In the genomic region with DNA sequence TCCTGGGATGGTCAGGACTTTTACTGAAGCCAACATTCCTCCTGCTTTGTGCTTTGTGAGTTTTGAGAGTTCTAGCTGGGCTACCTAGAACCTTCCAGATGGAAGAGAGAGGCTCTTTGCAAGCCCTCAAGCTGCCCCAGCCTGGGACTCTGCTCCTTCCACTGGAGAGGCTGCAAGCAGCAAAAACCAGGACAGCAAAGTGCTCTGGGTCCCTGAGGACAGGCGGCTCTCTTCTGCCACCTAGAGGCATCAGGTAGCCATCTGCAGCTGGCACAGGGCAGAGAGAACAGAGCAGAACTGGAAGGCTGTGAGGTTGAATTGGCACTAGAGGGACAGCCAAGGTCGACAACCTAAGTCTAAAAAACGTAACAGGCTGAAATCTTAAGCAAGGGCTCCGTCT, we compare ENCODE assay signal across 10 mouse cellular contexts. TPM values are rescaled to one million over a fixed set of nuclear protein-coding genes. Genes with fewer than 3 reads are reported as not detected.
DNase-seq lines count a peak whose midpoint lies in the region; ATAC-seq lines count a peak whose summit lies in the region.
"Had no signal": no experiment of that assay in that cellular context is flagged by ENCODE, and none has a peak within 500 bp of the region (broad histone marks: within the 10 kb centered on the region; RNA-seq: fewer than 3 reads in every experiment).

No protein-coding gene starts in this region.

- WGBS in forebrain, embryonic 14.5 days: 24% methylated on average over 4 of the region's 4 CpGs
- 32% methylated on average over 4 of the region's 4 CpGs for WGBS in forebrain, embryonic 15.5 days

- ATAC-seq in forebrain, embryonic 14.5 days: no peak
- no peak for ATAC-seq in forebrain, embryonic 15.5 days (replicated peaks)
- peak; percentile 92 for ATAC-seq in common myeloid progenitor, adult 5-6 weeks (replicated peaks; ENCODE audit: low read depth, poor library complexity, severe bottlenecking)
- peak; percentile 95 for ATAC-seq in megakaryocyte progenitor cell, adult 5-6 weeks (replicated peaks; ENCODE audit: poor library complexity)

- no peak overlapping the region for H3K4me2 ChIP-seq in forebrain, embryonic 14.5 days (ENCODE audit: low read length)
- no peak overlapping the region for H3K4me2 ChIP-seq in forebrain, embryonic 15.5 days (replicated peaks)

- H3K9me3 ChIP-seq in forebrain, embryonic 14.5 days (replicated peaks; ENCODE audit: control insufficient read depth, low read length): no peaks in the 10 kb centered on the region
- H3K9me3 ChIP-seq in forebrain, embryonic 15.5 days: no peaks in the 10 kb centered on the region

- intact Hi-C loops in heart, postnatal 14 days (cut with DNase I): loop anchor here (1.0 to 5.0 kb wide), 3 partner anchors 49 to 176 kb away; no protein-coding TSS in a partner anchor

- no peak overlapping the region for H3K4me3 ChIP-seq in forebrain, embryonic 14.5 days (ENCODE audit: low read depth, low read length)
- no peak overlapping the region for H3K4me3 ChIP-seq in forebrain, embryonic 15.5 days

- no peak overlapping the region for H3K9ac ChIP-seq in forebrain, embryonic 14.5 days (ENCODE audit: low read length)
- no peak overlapping the region for H3K9ac ChIP-seq in forebrain, embryonic 15.5 days (replicated peaks)

- no peak overlapping the region for H3K27ac ChIP-seq in forebrain, embryonic 14.5 days (ENCODE audit: low read depth, low read length)
- no peak overlapping the region for H3K27ac ChIP-seq in forebrain, embryonic 15.5 days (replicated peaks)
- H3K27ac ChIP-seq: macrophage had no signal

- peak; percentile 77 for DNase-seq in forebrain, embryonic 14.5 days (ENCODE audit: low spot score)
- DNase-seq in adrenal gland, adult (ENCODE audit: inconsistent age in 2 of 2, low spot score in 1 of 2): peak; percentile 69 to 88
- DNase-seq in heart, postnatal 14 days: peak; percentile 63 to 79
- peak; percentile 24 for DNase-seq in left cerebral cortex, adult 11 months (ENCODE audit: low spot score)
- peak; percentile 42 to 78 for DNase-seq in spleen, postnatal 10 days (ENCODE audit: low spot score in 2 of 2)

- no peaks in the 10 kb centered on the region for H3K4me1 ChIP-seq in forebrain, embryonic 14.5 days (ENCODE audit: control insufficient read depth, insufficient read depth, low read length)
- H3K4me1 ChIP-seq in forebrain, embryonic 15.5 days: no peaks in the 10 kb centered on the region

- H3K36me3 ChIP-seq in forebrain, embryonic 14.5 days (ENCODE audit: control insufficient read depth, insufficient read depth, low read length): no peaks in the 10 kb centered on the region
- H3K36me3 ChIP-seq in forebrain, embryonic 15.5 days: no peaks in the 10 kb centered on the region
- H3K36me3 ChIP-seq: G1E had no signal

- H3K27me3 ChIP-seq in forebrain, embryonic 14.5 days (replicated peaks; ENCODE audit: control insufficient read depth, insufficient read depth, low read length): no peaks in the 10 kb centered on the region
- no peaks in the 10 kb centered on the region for H3K27me3 ChIP-seq in forebrain, embryonic 15.5 days

RNA-seq across cellular contexts. Expression of a gene that starts 11.4 kb away (rescaled TPM):
- not detected in 2 replicates for polyA plus RNA-seq in forebrain, embryonic 14.5 days (2014; fragmentation: Nextera tagmentation; extraction: Ambion mirVana)
- polyA plus RNA-seq in forebrain, embryonic 15.5 days (2015; fragmentation: Nextera tagmentation; extraction: Ambion mirVana): not detected in 2 replicates
- total RNA-seq in common myeloid progenitor, adult 5-6 weeks (2017): 2.9 and 4.2 TPM in 2 replicates
- not detected for total RNA-seq in heart, postnatal 14 days (2021)
- total RNA-seq in megakaryocyte progenitor cell, adult 5-6 weeks (2015): 5.6 and 7.6 TPM in 2 replicates
- total RNA-seq in megakaryocyte progenitor cell, adult 5-6 weeks (2017): 2.4 and 2.9 TPM in 2 replicates
- total RNA-seq: G1E had no signal
- polyA plus RNA-seq: G1E, macrophage had no signal

RNA-seq across cellular contexts. Expression of a gene that starts 20.3 kb away (rescaled TPM):
- polyA plus RNA-seq in forebrain, embryonic 14.5 days (2014; fragmentation: Nextera tagmentation; extraction: Ambion mirVana): not detected in 2 replicates
- 0.03 TPM in 1 of 2 replicates, not detected in the other for polyA plus RNA-seq in forebrain, embryonic 15.5 days (2015; fragmentation: Nextera tagmentation; extraction: Ambion mirVana)
- 35.5 and 37.7 TPM in 2 replicates for total RNA-seq in common myeloid progenitor, adult 5-6 weeks (2017)
- total RNA-seq in heart, postnatal 14 days (2021): under 1 TPM; 0.22 to 0.85 TPM
- 29.7 and 33.6 TPM in 2 replicates for total RNA-seq in megakaryocyte progenitor cell, adult 5-6 weeks (2015)
- total RNA-seq in megakaryocyte progenitor cell, adult 5-6 weeks (2017): 36.7 and 41.7 TPM in 2 replicates
- polyA plus RNA-seq: G1E had no signal

RNA-seq across cellular contexts. Expression of a gene that starts 22.3 kb away (rescaled TPM):
- polyA plus RNA-seq in forebrain, embryonic 14.5 days (2014; fragmentation: Nextera tagmentation; extraction: Ambion mirVana): not detected in 2 replicates
- polyA plus RNA-seq in forebrain, embryonic 15.5 days (2015; fragmentation: Nextera tagmentation; extraction: Ambion mirVana): not detected in 2 replicates
- total RNA-seq in common myeloid progenitor, adult 5-6 weeks (2017): not detected in 2 replicates
- not detected for total RNA-seq in heart, postnatal 14 days (2021)
- not detected in 2 replicates for total RNA-seq in megakaryocyte progenitor cell, adult 5-6 weeks (2015)
- total RNA-seq in megakaryocyte progenitor cell, adult 5-6 weeks (2017): not detected in 2 replicates
- total RNA-seq: G1E had no signal
- polyA plus RNA-seq: G1E, macrophage had no signal

RNA-seq across cellular contexts. Expression of a gene that starts 43.3 kb away (rescaled TPM):
- polyA plus RNA-seq in forebrain, embryonic 14.5 days (2014; fragmentation: Nextera tagmentation; extraction: Ambion mirVana): not detected in 2 replicates
- polyA plus RNA-seq in forebrain, embryonic 15.5 days (2015; fragmentation: Nextera tagmentation; extraction: Ambion mirVana): not detected in 2 replicates
- total RNA-seq in common myeloid progenitor, adult 5-6 weeks (2017): not detected in 2 replicates
- under 1 TPM in 1 of 2 experiments, not detected in 1; 0.88 TPM for total RNA-seq in heart, postnatal 14 days (2021)
- total RNA-seq in megakaryocyte progenitor cell, adult 5-6 weeks (2015): not detected in 2 replicates
- not detected in 2 replicates for total RNA-seq in megakaryocyte progenitor cell, adult 5-6 weeks (2017)
- total RNA-seq: G1E had no signal
- polyA plus RNA-seq: G1E, macrophage had no signal

RNA-seq across cellular contexts. Expression of a gene that starts 57.9 kb away (rescaled TPM):
- polyA plus RNA-seq in forebrain, embryonic 14.5 days (2014; fragmentation: Nextera tagmentation; extraction: Ambion mirVana): 0.51 and 1.6 TPM in 2 replicates
- polyA plus RNA-seq in forebrain, embryonic 15.5 days (2015; fragmentation: Nextera tagmentation; extraction: Ambion mirVana): 0.39 TPM in 1 of 2 replicates, not detected in the other
- not detected in 2 replicates for total RNA-seq in common myeloid progenitor, adult 5-6 weeks (2017)
- not detected for total RNA-seq in heart, postnatal 14 days (2021)
- total RNA-seq in megakaryocyte progenitor cell, adult 5-6 weeks (2015): not detected in 2 replicates
- total RNA-seq in megakaryocyte progenitor cell, adult 5-6 weeks (2017): not detected in 2 replicates
- total RNA-seq: G1E had no signal
- polyA plus RNA-seq: G1E, macrophage had no signal

Comparison
In these comparisons a context has a peak if more than half of its experiments do, and no peak if none do; other contexts are left out.
1. ATAC-seq: peak in common myeloid progenitor, adult 5-6 weeks (single experiment) and megakaryocyte progenitor cell, adult 5-6 weeks (single experiment); none in forebrain, embryonic 14.5 days (single experiment) and forebrain, embryonic 15.5 days (single experiment).
2. DNase-seq: peak in every context shown above with its lines; median percentile 78 in adrenal gland, adult; 77 in forebrain, embryonic 14.5 days; 71 in heart, postnatal 14 days; 60 in spleen, postnatal 10 days; 24 in left cerebral cortex, adult 11 months.
3. RNA of a gene that starts 20.3 kb away (total RNA-seq): 35.5 to 37.7 TPM in common myeloid progenitor, adult 5-6 weeks and 29.7 to 41.7 TPM in megakaryocyte progenitor cell, adult 5-6 weeks; 0.22 to 0.85 TPM in heart, postnatal 14 days; every median in the first group is over 10 times any median in the second.